Mouse (Mus musculus): ENCODE data around the gene Olfr267.

Gene Olfr267

DNA sequence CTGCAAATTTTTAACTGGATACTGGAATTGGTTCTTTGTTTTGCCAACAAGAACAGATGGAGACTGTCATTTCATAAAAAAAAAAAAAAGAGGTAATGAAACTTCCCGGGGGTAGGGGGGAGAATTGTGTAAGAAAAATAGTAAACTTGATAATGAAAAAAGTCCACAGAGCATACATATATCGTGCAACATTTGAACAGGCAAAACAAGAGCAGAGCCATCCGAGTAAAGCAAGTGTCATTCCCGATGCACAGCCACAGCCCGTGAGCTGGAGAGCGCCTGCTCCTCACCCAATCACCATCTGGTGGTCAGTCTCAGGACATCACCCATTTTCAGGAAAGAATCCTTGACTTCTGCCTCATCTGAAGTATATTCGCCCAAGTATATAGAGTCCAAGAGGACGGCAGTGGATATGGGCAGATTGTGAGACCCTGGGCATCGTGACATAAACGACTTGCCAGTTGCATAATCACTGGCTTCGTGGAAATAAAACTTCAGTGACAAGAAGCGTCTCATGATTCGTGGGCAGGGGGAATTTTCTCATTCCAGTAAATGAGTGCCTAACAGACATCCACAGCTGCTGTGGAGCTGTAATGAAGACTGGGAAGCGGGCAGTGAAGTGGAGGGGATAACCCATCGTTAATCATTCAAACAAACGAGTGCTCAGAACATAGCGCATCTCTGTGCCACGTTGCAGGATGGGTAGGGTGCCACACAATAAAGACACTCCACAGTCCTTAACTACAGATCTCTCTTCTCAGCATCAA lies 50.5 kb downstream of the Olfr267 start:
- Histone ChIP-seq H3K27me3 (ENCODE audit: insufficient read depth, low read length) (no peaks in the 10 kb centered on the region), H3K36me3 (ENCODE audit: insufficient read depth, low read length) (no peaks in the 10 kb centered on the region), H3K9me3 (ENCODE audit: low read length) (peaks cover 10% of the 10 kb centered on the region; the same call in 1 of the 2 replicates), H3K4me1 (replicated peaks; ENCODE audit: low read depth, low read length) (no peaks in the 10 kb centered on the region), H3K4me3 (replicated peaks; ENCODE audit: low read length) (no peak overlapping the region)
- TF ChIP-seq CTCF (conservative IDR thresholded peaks at IDR 0.05; ENCODE audit: low read length), result no peak
- TF ChIP-seq POU5F1 (IDR thresholded peaks at IDR 0.05; ENCODE audit: borderline replicate concordance, low read length), result no peak
- TF ChIP-seq NANOG (IDR thresholded peaks at IDR 0.05; ENCODE audit: borderline replicate concordance, low read length), result no peak

Measured in E14TG2a.4 (cell line).